Mouse (Mus musculus) c-Kit-negative CD71-positive TER-119-positive erythroid progenitor cells, embryonic 14.5 days (primary cell): ENCODE data around the gene Wdfy2.

Source experiments
- DNase-seq: peaks from one replicate; pipeline ENCODE4 v3.0.0-alpha.2; 2013; ENCODE audit warnings: low read depth, low spot score

Gene Wdfy2

DNA sequence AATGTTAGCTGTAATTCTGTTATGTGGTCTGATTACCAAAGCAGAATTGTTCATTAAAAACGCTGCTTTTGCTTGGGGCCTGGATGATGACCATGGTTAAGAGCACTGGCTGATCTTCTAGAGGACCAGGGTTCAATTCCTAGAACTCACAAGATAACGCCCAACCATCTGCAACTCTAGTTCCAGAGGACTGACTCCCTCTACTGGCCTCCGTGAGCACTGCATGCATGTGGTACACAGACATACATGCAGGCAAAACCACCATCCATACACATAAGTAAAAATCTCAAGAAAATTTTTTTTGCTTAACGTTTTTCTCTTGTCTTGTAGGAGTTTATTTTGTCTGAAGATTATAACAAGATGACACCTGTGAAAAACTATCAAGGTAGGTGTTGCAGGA lies 87.3 kb downstream of the Wdfy2 start:
- DNase-seq: no peak

DNA sequence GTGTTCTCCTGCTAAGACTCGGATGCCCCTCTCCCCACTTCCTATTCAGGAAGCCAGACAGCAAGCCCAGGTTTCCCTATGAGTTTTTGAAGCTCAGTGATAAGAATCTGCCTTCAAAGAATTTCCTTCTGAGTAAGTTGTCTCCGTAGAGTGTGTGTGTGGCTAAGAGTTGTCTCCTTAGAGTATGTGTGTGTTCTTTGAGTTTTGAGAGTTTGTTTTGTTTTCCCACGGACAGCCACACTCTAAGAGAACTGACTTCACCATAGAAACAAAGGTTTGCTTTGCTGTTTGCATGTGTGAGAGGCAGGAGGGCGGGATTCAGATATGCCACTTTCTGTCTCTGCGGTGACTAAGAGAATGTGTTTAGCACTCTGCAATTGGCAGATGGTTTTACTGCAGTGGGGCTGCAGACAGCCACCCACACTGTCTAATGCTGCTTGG lies 90.6 kb downstream of the Wdfy2 start:
- no peak for DNase-seq

DNA sequence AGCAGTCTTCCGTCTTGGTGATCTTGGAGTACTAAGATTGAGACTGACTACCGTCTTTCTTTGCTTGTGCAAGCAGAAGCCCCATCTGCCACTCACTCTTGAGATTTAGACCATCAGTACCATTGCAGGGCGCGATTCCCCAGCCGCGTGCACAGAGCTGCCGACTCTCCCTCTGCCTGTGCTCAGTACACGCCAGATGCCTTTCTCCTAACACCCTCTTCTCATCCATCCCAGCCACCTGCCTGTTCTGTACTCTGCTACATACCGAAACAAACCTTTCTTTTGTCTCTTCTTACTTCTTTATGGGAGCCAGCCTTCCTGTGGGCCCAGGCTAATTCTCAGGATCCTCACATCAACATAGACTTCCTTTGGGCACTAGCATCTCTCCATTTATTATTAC lies 97.9 kb downstream of the Wdfy2 start:
- DNase-seq: no peak

DNA sequence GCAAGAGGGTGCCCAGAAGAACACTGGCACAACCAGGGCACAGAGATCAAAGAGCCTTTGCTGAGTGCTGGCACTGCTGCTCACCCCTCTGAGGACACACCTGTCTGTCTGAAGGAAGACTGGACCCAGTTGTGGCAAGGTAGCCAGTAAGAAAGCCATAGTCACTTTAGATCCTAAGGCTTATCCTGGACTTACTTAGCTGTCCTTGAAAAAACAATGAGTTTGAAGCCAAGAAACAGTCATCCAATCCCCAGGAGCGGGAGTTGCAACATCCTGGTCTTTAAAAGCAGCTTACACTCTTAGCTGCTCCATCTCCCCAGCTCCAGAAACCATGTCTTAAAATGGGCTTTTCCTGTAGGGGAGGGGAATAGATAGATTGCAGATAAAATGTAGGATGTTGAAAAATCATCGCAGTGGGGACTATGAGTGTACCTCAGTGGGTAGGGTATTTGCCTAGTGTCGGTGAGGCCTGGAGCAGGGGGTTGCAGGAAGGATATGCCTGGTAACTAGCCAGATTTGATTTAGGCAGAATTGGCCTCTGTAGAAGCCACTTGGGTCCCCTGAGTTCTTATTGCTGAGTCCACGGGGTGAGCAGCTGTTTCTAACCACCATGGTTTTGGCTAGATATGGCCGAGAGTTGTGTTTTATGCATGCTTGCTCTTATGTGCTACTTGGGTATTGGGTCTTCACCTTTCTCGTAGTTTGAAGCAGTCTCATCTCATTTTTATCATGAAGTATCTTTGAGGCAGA lies 99.3 kb downstream of the Wdfy2 start:
- no peak for DNase-seq

DNA sequence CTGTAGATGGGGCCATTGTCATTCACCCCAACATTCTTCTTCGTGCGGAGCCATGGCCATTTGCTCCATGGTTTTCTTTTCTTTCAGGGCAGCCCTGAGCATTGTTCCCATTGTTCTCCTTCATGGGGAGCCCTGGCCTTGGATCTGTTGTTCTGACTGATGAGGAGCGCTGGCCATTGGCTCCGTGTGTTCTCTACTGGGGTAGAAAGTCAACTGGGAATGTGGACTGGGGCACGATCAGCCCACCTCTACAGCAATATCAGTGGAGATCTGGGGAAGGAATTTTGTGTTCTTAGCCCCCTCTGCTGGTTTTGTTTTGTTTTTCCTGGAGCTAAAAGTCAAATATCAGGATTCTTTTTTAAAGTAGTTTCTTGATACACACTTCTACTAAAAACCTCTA lies 100.2 kb downstream of the Wdfy2 start:
- no peak for DNase-seq

DNA sequence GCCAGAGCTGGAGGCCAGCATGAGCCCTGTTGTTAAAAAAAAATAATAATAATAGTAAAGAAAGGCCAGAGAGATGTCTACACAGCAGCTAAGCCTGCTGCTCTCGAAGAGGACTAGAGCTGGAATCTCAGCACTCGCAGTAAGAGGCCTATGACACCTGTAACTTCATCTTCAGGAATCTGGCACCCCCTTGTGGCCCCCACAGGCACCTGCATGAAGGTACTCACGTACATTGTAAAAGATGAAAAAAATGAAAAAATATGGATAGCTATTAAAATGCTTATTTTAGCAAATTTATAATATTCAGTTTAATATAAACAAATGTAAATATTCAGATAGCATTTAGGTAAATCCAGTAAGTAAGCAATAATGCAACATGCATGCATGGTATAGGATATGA lies 102.0 kb downstream of the Wdfy2 start:
- DNase-seq: no peak

DNA sequence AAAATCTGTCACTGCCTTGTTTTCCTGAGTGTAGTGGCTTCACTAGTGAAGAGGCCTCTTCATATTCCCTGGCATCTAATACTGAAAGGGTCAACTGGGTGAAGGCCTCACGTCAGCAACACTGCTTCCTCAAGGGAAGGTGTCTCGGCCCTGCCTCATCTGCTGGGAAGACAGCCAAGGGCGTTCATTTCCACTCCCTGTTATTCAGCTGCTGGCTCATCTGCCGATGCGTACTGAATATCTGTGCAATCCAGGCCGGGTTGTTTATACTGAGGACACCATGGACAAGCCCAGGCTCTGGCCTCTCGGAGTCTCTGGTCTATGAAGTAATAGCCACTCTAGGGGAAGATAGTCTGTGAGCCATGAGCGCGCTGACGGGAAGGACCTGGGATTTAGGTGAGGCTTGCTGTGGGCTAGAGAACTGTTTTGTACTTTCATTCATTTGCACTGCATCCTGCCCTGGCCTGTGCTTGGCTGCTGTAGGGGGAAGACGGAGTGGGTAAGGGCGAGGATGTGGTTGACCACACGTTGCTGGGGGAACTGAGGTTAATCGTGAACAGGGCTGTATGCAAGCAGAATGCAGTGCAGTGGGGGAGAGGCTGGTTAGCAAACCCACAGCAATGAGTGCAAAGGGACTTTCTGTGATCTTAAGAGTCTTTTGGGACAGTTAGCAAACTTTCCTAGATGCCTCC lies 103.1 kb downstream of the Wdfy2 start:
- DNase-seq: no peak

DNA sequence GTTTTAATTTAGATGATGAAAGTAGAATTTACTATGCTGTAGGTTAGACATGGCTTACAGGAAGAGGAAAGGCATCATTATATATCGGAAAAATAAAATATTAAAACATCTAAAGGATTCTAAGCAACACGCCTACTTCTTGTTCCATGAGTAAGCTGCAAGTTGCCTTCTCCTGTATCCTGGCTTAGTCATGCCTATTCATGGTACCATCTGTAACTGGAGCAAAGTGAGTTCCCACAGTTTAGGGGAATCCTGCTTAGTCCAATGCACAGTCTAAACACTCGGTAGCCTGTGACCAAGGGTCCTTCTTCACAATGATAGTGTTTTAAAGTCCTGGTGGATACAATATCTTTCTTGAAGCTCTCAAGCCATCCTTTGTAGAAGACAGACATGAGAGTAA lies 109.3 kb downstream of the Wdfy2 start:
- no peak for DNase-seq

DNA sequence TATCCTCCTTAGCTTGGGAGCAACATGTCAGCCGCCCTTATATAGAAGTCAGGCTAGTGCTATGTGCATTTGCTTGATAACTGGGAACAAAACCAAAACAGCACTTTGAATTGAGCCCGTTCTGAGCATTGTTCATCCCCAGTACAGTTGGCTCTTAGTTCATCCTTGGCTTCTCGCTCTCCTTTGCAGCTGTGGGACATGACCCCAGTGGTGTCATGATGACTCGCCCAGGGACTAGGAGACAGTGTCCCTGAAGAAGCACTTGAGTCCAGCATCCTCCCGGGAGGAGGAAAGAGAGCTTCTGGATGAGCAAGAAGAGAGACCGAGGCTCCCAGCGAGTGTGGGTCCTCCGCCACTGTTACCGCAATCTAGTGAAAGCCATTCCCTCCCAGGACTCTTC lies 118.6 kb downstream of the Wdfy2 start:
- no peak for DNase-seq

DNA sequence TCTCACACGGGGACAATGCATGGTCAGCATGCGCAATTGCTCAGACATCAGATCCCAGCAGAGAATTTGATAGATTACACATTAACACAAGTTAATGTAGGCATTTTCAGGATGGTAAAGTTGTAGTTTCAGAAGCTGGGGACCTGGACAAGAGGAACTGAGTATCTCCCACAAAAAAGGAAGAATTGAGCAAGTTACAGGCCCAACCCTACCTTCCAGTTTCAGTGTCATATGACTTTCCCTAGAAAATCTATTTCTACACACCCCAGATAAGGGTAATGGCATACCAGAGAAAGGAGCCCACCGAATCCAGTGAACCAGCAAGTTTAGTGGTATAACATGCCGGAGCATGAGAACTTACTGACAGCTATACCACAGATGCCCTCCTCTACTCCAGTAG lies 126.2 kb downstream of the Wdfy2 start:
- no peak for DNase-seq

DNA sequence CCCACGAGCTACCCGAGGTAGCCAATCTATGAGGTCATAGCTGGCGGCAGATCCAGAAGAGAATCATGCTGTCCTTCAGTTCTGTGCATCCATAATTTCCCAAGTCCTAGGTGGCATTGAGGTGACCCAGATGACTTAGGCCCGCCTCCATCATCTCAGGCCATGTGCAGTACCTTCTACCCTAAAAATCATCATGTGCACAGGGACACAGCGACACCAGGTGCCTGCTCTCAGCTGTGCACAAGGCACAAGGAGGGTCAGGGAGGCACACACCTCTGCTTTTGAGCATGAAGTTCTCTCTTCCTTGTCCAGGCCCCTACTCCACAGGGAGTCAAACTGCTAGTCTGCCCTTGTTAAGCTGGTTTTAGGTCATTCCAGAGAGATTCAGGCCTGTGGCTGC lies 127.9 kb downstream of the Wdfy2 start:
- DNase-seq: no peak

DNA sequence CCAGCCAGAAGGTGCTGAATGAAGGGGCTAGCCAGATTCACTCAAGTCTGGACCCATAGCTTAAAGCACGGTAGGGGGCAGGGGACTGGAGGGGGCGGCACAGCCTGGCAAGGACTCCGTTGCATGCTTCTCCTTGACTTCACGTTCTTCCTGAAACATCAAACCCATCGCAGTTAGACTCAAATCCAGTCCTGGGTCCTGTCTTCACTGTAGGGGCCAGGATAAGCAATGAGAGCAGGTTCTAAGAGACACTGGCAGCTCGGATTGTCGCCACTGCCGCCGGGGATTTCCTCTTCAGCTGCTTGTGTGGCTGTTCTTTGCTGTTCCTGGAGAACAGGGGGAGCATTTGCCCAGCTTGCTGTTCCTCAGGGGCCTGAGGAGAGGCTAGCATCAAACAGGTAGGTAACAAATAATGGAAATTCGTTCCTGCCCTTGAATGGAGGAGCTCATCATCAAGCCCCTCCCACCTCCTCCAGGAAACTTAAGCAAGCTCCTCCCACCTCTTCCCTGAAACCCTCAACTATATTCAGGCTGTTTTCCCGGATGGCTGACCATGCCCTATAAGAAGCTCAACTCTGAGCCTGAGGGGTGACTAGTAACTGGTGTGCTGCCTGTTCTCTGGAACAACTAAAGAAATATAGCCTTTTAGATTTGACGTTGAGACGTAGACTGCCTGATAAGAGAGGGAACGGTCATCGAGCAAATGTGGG lies 128.5 kb downstream of the Wdfy2 start:
- no peak for DNase-seq

DNA sequence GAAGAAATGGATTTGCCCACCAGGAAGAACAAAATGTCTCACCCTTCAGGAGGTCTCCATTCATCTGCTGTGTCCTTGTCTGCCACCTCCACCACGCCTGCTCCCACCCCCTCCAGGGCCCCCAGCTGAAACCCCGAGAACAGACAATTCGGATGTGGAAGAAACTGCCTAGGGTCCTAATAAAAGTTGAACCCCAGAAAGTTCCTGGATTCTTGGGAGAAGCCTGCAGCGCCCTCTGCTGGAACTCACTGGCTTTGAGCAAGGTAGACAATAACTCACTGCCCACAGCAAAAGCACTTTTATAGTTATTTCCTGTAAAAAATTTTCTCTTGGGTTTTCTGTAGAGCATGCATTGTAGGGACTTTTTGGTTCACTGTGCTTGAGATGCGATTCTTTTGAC lies 137.6 kb downstream of the Wdfy2 start:
- DNase-seq: peak; percentile 9

DNA sequence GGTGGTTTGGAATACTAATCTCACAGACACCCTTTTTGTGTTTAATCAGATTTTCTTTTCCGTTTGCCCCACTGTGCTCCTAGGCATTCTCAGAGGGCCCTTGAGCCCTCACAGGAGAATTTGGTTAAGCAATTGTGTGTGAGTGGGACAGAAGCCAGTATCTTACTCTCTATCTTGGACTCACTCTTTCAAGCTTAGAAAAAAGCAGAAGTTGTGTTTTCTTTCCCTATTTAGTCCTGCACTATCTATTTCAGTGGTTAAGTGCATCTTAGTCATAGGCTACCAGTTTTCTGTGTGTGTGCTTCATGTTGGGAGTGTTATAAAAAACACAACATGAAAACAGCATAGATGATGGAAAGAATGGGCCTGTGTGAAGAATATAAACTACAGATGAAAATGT lies 142.3 kb downstream of the Wdfy2 start:
- DNase-seq: no peak

DNA sequence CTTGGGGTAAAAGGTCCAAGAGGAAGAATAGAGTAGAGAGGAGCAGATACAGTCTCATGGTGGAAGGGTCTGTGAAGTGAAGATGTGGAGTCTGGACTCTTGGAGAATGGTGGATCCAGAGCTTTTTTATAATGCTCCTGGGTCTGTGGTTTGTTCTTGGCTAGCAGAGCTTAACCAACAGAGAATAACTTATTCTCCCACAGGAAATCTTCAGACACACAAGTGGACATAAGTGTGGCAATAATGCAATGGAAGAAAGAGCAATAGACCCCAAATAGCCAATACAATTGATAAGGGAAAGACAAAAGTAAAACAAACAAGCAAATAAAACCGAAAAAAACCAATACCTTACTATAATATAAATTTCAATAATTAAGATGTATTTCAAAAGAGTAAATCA lies 146.9 kb downstream of the Wdfy2 start, which contains the start of gene Defb48:
TSS of gene Defb48 (minus strand) at position 101 of the 400 bp plus-strand sequence.
- no peak for DNase-seq

DNA sequence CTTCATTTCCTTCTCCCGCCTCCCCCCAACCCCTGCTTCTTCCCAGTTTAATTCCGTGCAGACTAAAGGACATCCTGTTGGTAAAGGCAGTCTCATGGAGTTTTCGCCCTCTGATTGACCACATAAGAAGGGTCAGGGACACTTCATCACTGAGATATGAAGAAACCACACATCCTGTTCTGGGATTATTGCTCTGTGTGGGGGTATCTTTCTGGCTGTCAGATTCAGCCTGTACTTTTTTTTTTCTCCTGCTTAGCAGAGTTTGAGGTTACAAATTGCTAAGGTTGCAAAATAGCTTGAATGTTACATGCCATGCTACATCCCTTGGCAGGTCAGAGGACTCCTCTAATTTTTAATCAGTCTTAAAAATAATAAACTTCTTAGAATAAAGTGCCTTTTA lies 153.8 kb downstream of the Wdfy2 start:
- DNase-seq: no peak

DNA sequence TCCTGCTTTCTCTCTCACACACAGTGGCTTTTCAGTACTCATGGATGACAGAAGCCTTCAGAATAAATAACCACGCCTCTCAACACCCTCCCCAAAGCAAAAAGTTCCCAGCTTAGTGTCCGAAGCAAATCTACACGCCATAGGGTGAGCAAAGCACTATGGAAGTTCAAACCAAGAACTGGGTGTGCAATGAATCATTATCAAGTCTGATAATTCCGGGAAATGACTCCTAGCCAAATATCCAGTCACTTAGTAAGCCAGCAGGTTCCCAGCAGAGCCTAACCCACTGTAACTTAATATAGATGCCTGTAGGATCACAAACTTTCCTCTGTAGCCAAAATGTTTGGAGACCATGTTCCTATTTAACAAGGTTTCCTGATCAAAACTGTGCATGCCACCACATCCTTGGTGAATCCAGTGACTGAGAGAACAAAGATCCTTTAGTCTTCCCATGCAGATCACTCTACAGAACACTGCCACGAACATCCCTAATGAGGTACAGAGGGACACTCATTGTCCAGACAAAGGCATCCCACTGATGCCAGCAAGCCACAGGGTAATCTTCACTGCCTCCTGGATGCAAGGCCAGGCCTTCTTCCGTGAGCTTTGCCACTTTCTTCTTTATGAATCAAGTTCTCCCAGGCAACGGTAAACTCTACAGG lies 154.5 kb downstream of the Wdfy2 start:
- no peak for DNase-seq

DNA sequence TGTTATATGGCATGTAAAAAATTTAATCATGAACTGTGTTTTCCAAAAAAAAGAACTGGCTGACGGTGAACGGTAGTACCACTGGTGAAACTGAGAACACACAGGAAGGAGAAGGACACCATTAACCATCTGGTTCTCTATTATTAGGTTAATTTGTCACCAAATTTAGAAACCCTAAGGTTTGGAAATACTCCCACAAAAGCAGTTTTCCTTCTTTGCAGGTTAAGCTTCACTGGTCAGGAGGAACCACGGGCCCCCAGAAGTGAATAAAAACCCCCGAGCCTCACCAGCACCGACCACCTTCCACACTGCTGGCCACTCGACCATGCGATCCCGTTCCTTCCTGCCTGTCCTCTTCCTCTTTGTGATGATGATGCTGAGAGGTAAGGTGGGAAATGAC lies 160.3 kb downstream of the Wdfy2 start, which contains the start of gene Defb47:
TSS of gene Defb47 (plus strand) at position 301 of the 400 bp plus-strand sequence.
- no peak for DNase-seq

DNA sequence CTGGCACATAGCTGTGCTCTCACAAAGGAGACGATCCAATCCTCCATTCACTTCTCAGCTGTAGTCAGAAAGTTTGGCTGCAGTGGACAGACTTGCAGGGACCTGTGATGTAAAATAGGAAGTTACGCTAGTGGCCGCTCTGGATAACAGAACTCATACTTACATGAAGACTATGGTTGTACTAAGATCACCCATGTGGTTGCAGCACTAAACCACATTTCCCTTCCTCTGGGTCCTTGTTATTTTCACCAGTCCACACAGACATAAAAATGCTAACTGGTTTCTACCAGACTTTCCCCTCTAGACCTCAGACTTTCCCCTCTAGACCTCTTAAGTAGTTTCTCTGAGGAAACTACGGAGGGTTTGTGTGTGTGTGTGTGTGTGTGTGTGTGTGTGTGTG lies 161.5 kb downstream of the Wdfy2 start:
- DNase-seq: no peak

DNA sequence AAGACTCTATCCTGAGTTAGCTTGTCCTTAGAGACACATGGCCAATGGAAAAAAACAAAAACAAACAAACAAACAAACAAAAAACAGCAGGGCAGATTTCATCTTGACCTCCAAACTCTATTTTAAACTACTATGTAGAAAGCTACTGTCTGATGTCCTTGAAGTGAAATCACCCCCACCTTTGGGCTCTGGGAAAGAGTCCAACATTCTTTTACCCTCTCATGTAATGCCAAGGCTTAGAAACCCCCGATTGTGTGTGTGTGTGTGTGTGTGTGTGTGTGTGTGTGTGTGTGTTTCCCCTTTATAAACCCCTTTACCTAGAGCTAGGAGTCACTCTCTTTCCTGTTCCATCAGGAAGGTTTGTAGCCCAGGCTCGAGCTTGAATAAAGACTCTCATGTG lies 165.1 kb downstream of the Wdfy2 start:
- DNase-seq: no peak
